Mouse (Mus musculus): Measurements from ENCODE around the gene Arhgef28. TPM values are rescaled to one million over a fixed set of nuclear protein-coding genes. Genes with fewer than 3 reads are reported as not detected.

Gene Arhgef28
- total RNA-seq, 2 experiments from 2014 or later, result 37.4 to 40.7 TPM

- Histone ChIP-seq H3K4me3 (no peak overlapping the region), H3K27ac (no peak overlapping the region)
- intact Hi-C loops (cut with DNase I), result no loop called here
- no peak for DNase-seq (ENCODE audit: extremely low spot score in 1 of 2, low spot score in 2 of 2)
- TF ChIP-seq CTCF (IDR thresholded peaks at IDR 0.05), result no peak
Observed at GRCm38 (mm10) chr13:98003690-98004089, 202.5 kb downstream of the Arhgef28 start.

GRCm38 (mm10) chr13:98002598-98002997, 203.6 kb downstream of the Arhgef28 start:
- no peak for TF ChIP-seq CTCF (IDR thresholded peaks at IDR 0.05)
- Histone ChIP-seq H3K27ac (no peak overlapping the region), H3K4me3 (no peak overlapping the region)
- no peak for DNase-seq (ENCODE audit: extremely low spot score in 1 of 2, low spot score in 2 of 2)
- intact Hi-C loops (cut with DNase I), result no loop called here

GRCm38 (mm10) chr13:98002121-98002520, 204.1 kb downstream of the Arhgef28 start:
- no peak overlapping the region for H3K4me3 ChIP-seq
- TF ChIP-seq CTCF (IDR thresholded peaks at IDR 0.05), result no peak
- no peak overlapping the region for H3K27ac ChIP-seq
- no peak for DNase-seq (ENCODE audit: extremely low spot score in 1 of 2, low spot score in 2 of 2)
- intact Hi-C loops (cut with DNase I), result no loop called here

GRCm38 (mm10) chr13:98001719-98002118, 204.5 kb downstream of the Arhgef28 start:
- no peak overlapping the region for H3K4me3 ChIP-seq
- no peak overlapping the region for H3K27ac ChIP-seq
- DNase-seq (ENCODE audit: extremely low spot score in 1 of 2, low spot score in 2 of 2), result no peak
- intact Hi-C loops (cut with DNase I), result no loop called here
- TF ChIP-seq CTCF (IDR thresholded peaks at IDR 0.05), result no peak

GRCm38 (mm10) chr13:98000841-98001240, 205.4 kb downstream of the Arhgef28 start:
- H3K27ac ChIP-seq, result no peak overlapping the region
- intact Hi-C loops (cut with DNase I), result no loop called here
- no peak for TF ChIP-seq CTCF (IDR thresholded peaks at IDR 0.05)
- no peak for DNase-seq (ENCODE audit: extremely low spot score in 1 of 2, low spot score in 2 of 2)
- no peak overlapping the region for H3K4me3 ChIP-seq

- DNase-seq (ENCODE audit: extremely low spot score in 1 of 2, low spot score in 2 of 2), result no peak
- TF ChIP-seq CTCF (IDR thresholded peaks at IDR 0.05), result no peak
- Histone ChIP-seq H3K27ac (no peak overlapping the region), H3K4me3 (no peak overlapping the region)
- intact Hi-C loops (cut with DNase I), result no loop called here
Observed at GRCm38 (mm10) chr13:97999130-97999529, 207.1 kb downstream of the Arhgef28 start.

- intact Hi-C loops (cut with DNase I), result no loop called here
- no peak for DNase-seq (ENCODE audit: extremely low spot score in 1 of 2, low spot score in 2 of 2)
- Histone ChIP-seq H3K27ac (no peak overlapping the region), H3K4me3 (no peak overlapping the region)
- no peak for TF ChIP-seq CTCF (IDR thresholded peaks at IDR 0.05)
Observed at GRCm38 (mm10) chr13:97998570-97998969, 207.7 kb downstream of the Arhgef28 start.

GRCm38 (mm10) chr13:97990939-97991338, 215.3 kb downstream of the Arhgef28 start:
- no peak for TF ChIP-seq CTCF (IDR thresholded peaks at IDR 0.05)
- no peak for DNase-seq (ENCODE audit: extremely low spot score in 1 of 2, low spot score in 2 of 2)
- intact Hi-C loops (cut with DNase I), result no loop called here
- Histone ChIP-seq H3K27ac (no peak overlapping the region), H3K4me3 (no peak overlapping the region)

- intact Hi-C loops (cut with DNase I), result no loop called here
Observed at GRCm38 (mm10) chr13:97988796-97989195, 217.4 kb downstream of the Arhgef28 start.

GRCm38 (mm10) chr13:97986691-97987090, 219.5 kb downstream of the Arhgef28 start:
- H3K4me3 ChIP-seq, result no peak overlapping the region
- intact Hi-C loops (cut with DNase I), result no loop called here
- no peak overlapping the region for H3K27ac ChIP-seq
- TF ChIP-seq CTCF (IDR thresholded peaks at IDR 0.05), result no peak
- DNase-seq (ENCODE audit: extremely low spot score in 1 of 2, low spot score in 2 of 2), result no peak

More at GRCm38 (mm10) chr13:97988796-97989195, 217.4 kb downstream of the Arhgef28 start:
- Histone ChIP-seq H3K4me3 (no peak overlapping the region), H3K27ac (no peak overlapping the region)
- no peak for TF ChIP-seq CTCF (IDR thresholded peaks at IDR 0.05)
- no peak for DNase-seq (ENCODE audit: extremely low spot score in 1 of 2, low spot score in 2 of 2)

GRCm38 (mm10) chr13:97977104-97977503, 229.1 kb downstream of the Arhgef28 start:
- intact Hi-C loops (cut with DNase I), result no loop called here

GRCm38 (mm10) chr13:97976642-97977041, 229.6 kb downstream of the Arhgef28 start:
- TF ChIP-seq CTCF (IDR thresholded peaks at IDR 0.05), result no peak
- intact Hi-C loops (cut with DNase I), result no loop called here
- Histone ChIP-seq H3K27ac (no peak overlapping the region), H3K4me3 (no peak overlapping the region)
- no peak for DNase-seq (ENCODE audit: extremely low spot score in 1 of 2, low spot score in 2 of 2)

More at GRCm38 (mm10) chr13:97977104-97977503, 229.1 kb downstream of the Arhgef28 start:
- no peak overlapping the region for H3K27ac ChIP-seq
- no peak for TF ChIP-seq CTCF (IDR thresholded peaks at IDR 0.05)
- DNase-seq (ENCODE audit: extremely low spot score in 1 of 2, low spot score in 2 of 2), result no peak
- no peak overlapping the region for H3K4me3 ChIP-seq

- no peak for TF ChIP-seq CTCF (IDR thresholded peaks at IDR 0.05)
- DNase-seq (ENCODE audit: extremely low spot score in 1 of 2, low spot score in 2 of 2), result no peak
- intact Hi-C loops (cut with DNase I), result no loop called here
- H3K27ac ChIP-seq, result no peak overlapping the region
- H3K4me3 ChIP-seq, result no peak overlapping the region
Observed at GRCm38 (mm10) chr13:97974532-97975194, 231.6 kb downstream of the Arhgef28 start.
